ENCODE assay signal across 14 mouse cellular contexts in genomic region chr15:23536691-23537090, GRCm38 (mm10).
"Had no signal": no experiment of that assay in that cellular context is flagged by ENCODE, and none has a peak within 500 bp of the region (broad histone marks: within the 10 kb centered on the region; RNA-seq: fewer than 3 reads in every experiment).

No protein-coding gene starts in this region.

- DNase-seq: gastrocnemius, postnatal 36 days; heart, adult 11 months; heart, adult 2 months; heart, postnatal 14 days; heart, postnatal 36 days; kidney, adult 18-20 months; kidney, adult 8-10 months; kidney, postnatal 10 days; kidney, postnatal 25 days; kidney, postnatal 4 days; liver; liver, embryonic 13.5 days; liver, postnatal 0 days; lung, adult 2 months had no signal
